Mouse (Mus musculus): ENCODE data around the gene Strn3.

- TF ChIP-seq CTCF (IDR thresholded peaks at IDR 0.05) (no peak), POLR2A (IDR thresholded peaks at IDR 0.05; ENCODE audit: insufficient read depth, low read depth, low read length) (0 out of 2 replicates have a peak, but pooled peaks have one; percentile 45), EP300 (IDR thresholded peaks at IDR 0.05; ENCODE audit: insufficient read depth, low read depth, low read length) (no peak)
These were observed 528 bp downstream of the Strn3 start, which contains the start of gene Ap4s1 for GRCm38 (mm10) chr12:51690893-51691844.
